Mouse (Mus musculus) thymus, postnatal 4 days (tissue): ENCODE measurements around the gene Gm20431.
"Not testable (repeated sequence)": the region's sequence is repeated elsewhere in the genome, so short reads cannot be mapped to it uniquely, and the experiment has no call there.

ENCODE experiments used
- DNase-seq: peaks from one replicate; pipeline ENCODE4 v3.0.0; 2021

Gene Gm20431

GRCm38 (mm10) chr2:167629665-167630209, 31.6 kb downstream of the Gm20431 start:
- DNase-seq = no peak

GRCm38 (mm10) chr2:167628872-167629271, 32.4 kb downstream of the Gm20431 start:
- no peak for DNase-seq

GRCm38 (mm10) chr2:167627019-167627418, 34.3 kb downstream of the Gm20431 start:
- no peak for DNase-seq

DNA sequence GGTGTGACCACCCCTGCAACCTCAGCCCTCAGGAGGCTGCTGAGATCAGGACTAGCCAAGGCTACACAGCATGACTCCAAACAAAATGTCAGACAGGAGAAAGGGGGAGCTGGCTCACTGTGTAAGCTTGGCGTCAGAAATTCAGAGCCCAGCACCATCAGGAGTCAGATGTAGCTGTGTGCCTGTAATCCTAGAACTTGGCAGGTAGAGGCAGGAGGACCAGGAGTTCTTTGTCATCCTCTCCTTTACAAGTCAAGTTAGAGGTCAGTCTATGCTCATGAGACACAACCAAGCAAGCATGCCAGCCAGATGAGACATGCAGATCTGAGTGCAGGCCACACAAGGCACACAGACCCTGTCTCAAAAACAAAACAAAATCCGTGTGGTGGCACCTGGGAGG, 35.6 kb downstream of the Gm20431 start:
- DNase-seq = no peak

DNA sequence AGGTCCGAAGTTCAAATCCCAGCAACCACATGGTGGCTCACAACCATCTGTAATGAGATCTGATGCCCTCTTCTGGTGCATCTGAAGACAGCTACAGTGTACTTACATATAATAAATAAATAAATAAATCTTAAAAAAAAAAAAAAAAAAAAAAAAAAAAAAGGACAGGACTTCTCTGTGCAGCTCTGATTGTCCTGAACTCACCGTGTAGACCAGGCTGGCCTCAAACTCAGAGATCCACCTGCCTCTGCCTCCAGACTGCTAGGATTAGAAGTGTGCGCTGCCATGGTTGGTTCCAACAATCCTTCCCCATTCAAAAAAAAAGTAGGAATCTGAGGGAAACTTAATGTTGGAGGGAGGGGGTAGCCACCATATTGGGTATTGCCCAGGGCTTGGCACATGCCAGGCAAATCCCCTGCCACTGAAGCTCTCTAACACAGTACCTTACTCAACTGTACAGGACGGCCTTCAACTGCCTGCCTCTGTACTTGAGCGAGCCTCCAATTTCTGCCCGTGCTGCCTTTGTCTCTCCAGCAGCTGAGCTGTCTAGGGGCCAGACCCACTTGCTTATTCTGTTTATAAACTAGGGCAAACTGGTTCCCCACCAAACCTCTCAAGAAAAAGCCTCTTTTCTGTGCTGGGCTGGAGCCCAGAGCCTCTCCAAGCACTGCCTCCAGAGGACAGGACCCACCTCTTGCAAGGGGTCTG, 36.8 kb downstream of the Gm20431 start:
- no peak for DNase-seq

DNA sequence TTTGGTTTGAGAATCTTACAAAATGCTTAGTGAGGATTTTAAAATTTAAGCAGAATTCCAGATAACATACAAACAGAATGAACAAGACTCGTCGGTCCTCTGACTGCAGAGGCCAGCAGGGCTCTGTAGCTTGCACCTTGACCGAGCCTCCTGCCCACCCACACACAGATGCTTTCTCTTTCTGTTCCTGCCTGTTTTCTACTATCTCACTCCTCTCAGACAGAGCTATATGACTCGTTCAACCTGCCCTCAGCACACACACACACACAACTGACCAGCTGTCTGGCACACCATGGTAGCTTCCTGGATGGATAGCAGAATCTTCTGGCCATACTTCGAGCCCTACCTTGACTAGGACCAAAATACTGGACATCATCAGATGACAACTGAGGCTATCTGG, 38.3 kb downstream of the Gm20431 start:
- DNase-seq = no peak

- DNase-seq = no peak
These were observed 38.9 kb downstream of the Gm20431 start for GRCm38 (mm10) chr2:167622352-167622751.

DNA sequence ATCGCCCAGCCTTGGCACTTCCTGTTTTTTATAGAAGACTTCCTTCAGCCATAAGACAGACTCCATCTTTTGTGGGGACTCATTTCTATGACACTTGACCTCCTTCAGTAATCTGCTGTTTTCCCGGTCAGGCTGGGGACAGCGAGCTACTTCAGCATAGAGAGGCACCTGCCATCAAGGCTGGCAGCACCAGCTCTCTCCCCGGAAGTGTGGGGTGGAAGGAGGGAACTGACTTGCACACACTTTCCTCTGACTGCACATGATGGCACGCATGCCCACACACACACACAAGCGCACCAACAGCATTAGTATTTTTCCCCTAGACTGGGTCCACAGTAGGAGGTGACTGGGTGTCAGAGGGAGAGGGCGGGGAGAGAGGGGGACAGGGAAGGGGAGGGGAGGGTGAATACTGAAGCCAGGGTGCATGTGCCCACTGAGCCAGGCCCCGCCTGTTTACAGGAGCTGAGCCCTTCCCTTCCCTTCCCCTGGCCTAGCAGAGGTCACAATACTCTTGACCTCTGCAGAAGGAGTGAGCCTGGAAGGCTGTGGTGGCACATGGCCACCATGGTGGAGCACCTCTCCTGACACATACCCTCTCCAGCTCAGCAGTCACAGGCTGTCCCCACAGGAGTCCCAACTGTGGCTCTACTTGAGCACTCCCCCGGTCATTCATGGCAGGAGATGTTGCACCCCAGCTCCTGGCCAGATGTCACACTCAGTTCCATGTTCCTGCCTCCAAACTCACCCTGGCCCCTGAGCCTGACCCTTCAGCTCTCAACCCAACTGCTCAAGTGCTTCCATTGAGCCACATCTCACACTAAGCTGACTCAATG, 39.8 kb downstream of the Gm20431 start:
- DNase-seq = no peak

DNA sequence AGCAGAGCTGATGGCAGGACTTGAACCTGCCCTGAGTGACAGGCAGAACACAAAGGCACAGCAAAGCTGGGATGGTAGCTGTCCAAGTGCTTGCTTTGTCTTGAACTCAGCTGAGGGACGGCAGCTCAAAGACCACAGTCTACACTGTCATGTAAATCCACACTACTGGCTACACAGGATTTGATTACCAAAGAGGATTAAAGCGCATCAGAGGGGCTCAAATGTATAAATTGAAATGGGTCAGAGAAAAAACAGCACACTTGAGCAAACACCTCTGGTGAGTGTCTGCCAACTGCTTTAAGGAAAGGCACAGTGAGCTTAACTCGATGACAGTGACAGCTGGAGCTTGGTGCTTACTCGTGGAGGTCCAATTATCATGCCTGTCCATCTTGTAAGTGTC, 43.8 kb downstream of the Gm20431 start:
- DNase-seq = no peak

DNA sequence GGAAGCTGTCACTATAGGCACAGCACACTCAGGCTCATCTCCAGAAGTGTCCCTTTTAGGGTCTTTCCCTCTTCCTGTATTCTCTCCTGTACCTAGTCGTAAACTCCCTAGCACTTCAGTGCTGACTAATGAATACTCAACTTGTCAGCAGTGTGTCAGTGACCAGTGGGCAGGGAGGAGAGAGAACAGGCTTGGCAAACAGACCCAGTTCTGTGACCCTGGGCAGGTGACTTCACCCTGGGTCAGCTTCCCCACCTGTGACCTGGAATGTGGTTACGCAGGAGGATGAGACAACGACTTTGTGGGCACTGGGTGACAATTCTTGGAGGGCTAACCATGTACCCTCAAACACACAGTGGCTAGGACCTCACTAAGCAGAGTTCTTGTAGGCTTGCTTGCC, 44.3 kb downstream of the Gm20431 start:
- DNase-seq = no peak

DNA sequence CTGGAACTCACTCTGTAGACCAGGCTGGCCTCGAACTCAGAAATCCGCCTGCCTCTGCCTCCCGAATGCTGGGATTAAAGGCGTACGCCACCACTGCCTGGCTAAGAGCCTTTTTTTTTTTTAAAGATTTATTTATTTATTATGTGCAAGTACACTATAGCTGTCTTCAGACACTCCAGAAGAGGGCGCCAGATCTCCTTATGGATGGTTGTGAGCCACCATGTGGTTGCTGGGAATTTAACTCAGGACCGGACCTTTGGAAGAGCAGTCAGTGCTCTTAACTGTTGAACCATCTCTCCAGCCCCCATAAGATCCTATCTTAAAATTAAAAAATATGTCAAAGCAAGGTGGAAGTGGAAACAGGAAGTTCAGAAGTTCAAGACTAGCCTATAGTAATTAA, 48.0 kb downstream of the Gm20431 start:
- not testable (repeated sequence) for DNase-seq

- DNase-seq = no peak
These were observed 49.2 kb downstream of the Gm20431 start for GRCm38 (mm10) chr2:167612122-167612521.

GRCm38 (mm10) chr2:167611287-167611686, 50.0 kb downstream of the Gm20431 start:
- DNase-seq = no peak

DNA sequence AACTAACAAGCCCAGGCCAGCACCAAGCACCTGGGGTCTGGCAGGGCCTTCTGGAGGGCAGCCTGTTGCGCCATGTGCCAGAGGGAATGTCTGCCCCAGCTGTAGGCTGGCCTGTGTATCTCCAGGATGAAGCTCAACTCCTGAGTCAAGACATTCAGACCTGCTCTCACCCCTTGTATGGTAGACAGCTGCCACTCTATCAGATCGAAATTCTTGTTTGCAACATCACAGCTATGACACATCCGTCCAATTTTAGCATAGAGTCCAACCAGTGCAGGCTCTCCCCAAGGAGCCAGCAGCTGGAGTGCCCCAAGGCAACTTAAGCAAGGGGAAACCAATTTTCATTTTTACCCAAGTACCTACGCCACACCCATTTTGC, 54.6 kb downstream of the Gm20431 start:
- no peak for DNase-seq

DNA sequence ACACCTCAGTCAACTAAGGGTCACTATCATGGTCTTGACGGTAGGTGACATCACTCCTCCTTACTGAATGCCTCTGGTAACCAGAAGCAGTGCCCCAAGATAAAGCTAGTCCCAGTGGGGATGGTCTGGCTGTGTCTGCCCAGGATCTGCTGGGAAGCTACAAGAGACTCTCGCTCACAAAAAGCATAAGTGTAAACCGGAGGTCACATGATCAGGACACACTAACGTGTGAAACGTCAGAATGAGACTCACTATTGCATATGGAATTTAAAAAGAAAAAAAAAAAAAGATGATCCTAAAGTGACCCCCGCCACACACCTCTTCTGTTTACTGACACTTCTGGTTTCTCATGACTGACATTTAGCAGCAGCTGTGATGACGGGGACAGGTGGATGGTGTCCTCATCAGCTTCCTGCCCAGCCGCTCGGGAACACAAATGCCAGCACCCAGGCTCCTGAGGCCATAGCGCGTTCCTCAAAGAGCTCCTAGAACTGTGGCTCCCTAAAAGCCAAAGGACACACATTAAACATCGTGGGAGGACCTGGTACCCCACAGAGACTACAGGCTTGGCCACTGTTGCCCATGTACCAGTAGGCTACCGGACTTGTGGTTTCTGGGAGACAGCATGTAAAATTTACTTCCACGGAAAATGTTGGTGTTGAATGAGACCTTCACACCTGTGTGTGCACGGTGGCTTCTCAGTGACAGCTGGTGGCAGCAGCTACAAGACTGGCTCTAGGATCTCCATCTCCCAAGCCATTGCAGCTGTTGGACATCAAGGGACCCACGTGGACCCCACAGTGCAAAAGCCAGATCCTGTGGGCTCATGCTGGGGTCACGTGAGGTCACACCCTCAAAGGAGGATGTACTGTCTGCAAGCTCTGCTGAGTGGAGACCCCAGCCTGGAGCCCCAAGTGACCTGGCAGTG, 55.2 kb downstream of the Gm20431 start:
- no peak for DNase-seq

GRCm38 (mm10) chr2:167605178-167605794, 56.0 kb downstream of the Gm20431 start:
- DNase-seq = peak; percentile 94

DNA sequence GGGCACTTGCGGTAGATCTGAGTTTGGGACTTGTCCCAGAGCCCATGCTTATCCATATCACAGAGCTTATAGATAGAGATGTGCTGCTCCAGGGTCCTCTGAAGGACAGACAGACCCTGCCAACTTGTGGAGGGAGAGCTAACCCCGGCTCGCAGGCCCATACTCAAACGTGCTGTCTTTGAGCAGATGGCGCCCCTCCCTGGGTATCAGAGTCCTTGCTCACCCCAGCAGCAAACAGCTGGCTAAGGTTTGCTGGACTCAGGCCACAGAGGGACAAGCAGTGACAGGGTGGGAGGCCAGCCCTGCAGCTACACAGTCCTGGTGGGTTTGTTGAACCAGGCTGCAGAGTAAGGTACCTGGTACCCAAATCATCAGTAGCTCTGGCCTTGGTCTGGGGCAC, 58.3 kb downstream of the Gm20431 start:
- DNase-seq = peak; percentile 39

GRCm38 (mm10) chr2:167602364-167602763, 58.9 kb downstream of the Gm20431 start:
- DNase-seq = no peak

- no peak for DNase-seq
These were observed 60.8 kb downstream of the Gm20431 start for GRCm38 (mm10) chr2:167600481-167600995.

DNA sequence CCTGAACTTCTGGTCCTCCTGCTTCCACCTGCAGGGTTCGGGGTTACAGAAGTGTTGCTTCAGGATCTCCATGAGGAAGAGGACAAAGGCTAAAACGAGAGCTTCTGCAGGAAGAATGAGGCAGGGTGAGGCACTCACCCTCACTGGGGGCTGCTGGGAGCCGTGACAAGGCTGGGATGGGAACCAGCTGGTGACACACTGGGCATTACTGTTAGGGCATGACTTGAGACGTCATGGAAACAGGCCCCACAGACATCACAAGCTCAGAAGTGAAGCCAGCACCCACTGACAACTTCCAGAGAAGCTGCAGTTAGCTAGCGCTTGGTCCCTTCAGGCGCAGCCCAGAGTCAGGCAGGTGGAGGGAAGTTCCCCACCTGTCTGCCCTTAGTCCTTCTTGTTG, 61.4 kb downstream of the Gm20431 start:
- no peak for DNase-seq

DNA sequence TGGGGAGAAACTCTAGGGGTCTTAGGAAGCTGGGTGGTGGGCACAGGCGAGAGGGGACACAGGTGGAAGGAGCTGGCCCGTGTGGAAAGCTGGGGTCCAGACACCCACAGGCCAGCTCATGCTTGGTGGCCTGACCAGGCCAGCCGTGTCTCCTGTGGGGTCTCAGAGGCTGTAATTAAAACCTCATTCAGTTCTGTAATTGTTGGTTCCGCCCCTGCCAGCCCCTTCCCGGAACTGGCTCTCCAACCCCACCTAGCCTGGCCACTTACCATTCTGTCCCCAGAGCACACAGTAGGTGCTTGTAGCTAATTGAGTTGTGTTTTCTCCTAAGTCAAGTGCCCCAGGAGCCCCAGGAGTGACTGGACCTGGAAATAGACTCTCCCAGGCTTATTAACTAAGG, 62.1 kb downstream of the Gm20431 start:
- DNase-seq = no peak

DNA sequence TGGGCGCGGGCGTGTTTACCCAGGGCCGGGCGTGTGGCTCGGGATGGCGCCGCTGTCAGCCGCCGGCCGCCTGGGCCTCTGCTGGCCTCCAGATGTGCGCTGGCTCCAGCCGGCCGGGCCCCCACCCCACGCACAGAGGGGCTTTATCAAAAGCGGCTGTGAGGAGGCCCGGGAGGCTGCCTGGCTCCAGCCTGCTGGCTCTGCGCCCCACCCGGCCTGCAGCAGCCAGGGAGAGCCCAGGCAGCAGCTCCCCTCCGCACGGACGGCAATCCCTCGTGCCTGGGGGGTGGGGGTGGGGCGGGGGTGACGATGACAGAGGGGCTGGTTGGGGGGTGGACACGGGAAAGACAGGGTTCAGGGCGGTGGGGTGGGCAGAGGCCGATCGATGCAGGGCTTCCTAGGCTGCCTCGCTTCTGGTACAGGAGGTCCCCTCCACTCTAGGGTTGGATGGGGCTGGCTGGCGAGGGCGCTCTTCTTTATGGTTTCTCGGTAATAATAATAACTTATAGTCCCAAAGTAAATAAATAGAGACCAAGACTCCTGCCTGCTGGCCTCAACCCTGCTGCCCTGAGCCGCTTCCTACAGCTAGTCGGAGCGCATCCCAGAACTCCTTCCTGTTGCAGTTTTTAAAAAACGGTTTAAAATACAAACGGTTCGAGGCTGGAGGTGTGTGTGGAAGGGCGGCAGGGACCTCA, 63.7 kb downstream of the Gm20431 start:
- no peak for DNase-seq
